Mouse (Mus musculus) liver, embryonic 14.5 days (tissue): ENCODE results near the gene Pcare.

Experiments
- CTCF ChIP-seq: IDR thresholded peaks from 2 replicates; pipeline ENCODE4 v1.5.1; 2016; ENCODE audit warnings: antibody characterized with exemption, low read depth, control low read depth
- EP300 ChIP-seq: IDR thresholded peaks from 2 replicates; pipeline ENCODE4 v1.6.1; 2016; ENCODE audit warnings: antibody characterized with exemption, low read depth

- TF ChIP-seq CTCF, result no peak
- no peak for TF ChIP-seq EP300
Observed at GRCm38 (mm10) chr17:71775279-71775678, 22.6 kb upstream of the Pcare start.
